Mouse (Mus musculus) left cerebral cortex, postnatal 4 days (tissue): ENCODE measurements at regions not wholly inside any gene's neighbourhood (a gene's known extent, or its start where the extent isn't known, plus 50 kb on each side); places are given as distances from the start of the nearest gene placed in this dataset.

ENCODE experiments used
- DNase-seq: peaks from one replicate; pipeline ENCODE4 v3.0.0-alpha.2; 2022
- intact Hi-C: fragments of 180-260 bp; cut with DNase I; formaldehyde crosslinking; loops from one replicate; pipeline ENCODE4 v1.15.1; 2025

- intact Hi-C loops, result no loop called here
- no peak for DNase-seq
Measured at GRCm38 (mm10) chr13:80946034-80946433, 62.9 kb downstream of the Arrdc3 start.

GRCm38 (mm10) chr13:80947705-80948104 is 64.5 kb downstream of the Arrdc3 start:
- DNase-seq, result no peak
- intact Hi-C loops, result no loop called here

- DNase-seq, result no peak
- intact Hi-C loops, result no loop called here
Measured at GRCm38 (mm10) chr13:80949133-80949697, 66.0 kb downstream of the Arrdc3 start.

- no peak for DNase-seq
- intact Hi-C loops, result no loop called here
Measured at GRCm38 (mm10) chr13:80950239-80950638, 67.1 kb downstream of the Arrdc3 start.

- intact Hi-C loops, result no loop called here
- DNase-seq, result no peak
Measured at GRCm38 (mm10) chr13:80950803-80951202, 67.6 kb downstream of the Arrdc3 start.

- no peak for DNase-seq
- intact Hi-C loops, result no loop called here
Measured at GRCm38 (mm10) chr13:80951327-80951726, 68.1 kb downstream of the Arrdc3 start.

- DNase-seq, result no peak
- intact Hi-C loops, result no loop called here
Measured at GRCm38 (mm10) chr13:80952851-80953250, 69.7 kb downstream of the Arrdc3 start.

GRCm38 (mm10) chr13:80954059-80954645 is 71.0 kb downstream of the Arrdc3 start:
- DNase-seq, result no peak
- intact Hi-C loops, result no loop called here

GRCm38 (mm10) chr13:80956966-80957365 is 73.8 kb downstream of the Arrdc3 start:
- intact Hi-C loops, result no loop called here
- no peak for DNase-seq

- intact Hi-C loops, result no loop called here
- DNase-seq, result no peak
Measured at GRCm38 (mm10) chr13:80957419-80958139, 74.4 kb downstream of the Arrdc3 start.

- intact Hi-C loops, result loop anchor here (10.0 kb wide), 1 partner anchor 65 kb away; no protein-coding TSS in a partner anchor
- DNase-seq, result no peak
Measured at GRCm38 (mm10) chr13:80959763-80960162, 76.6 kb downstream of the Arrdc3 start.

- intact Hi-C loops, result loop anchor here (10.0 kb wide), 1 partner anchor 67 kb away; no protein-coding TSS in a partner anchor
- DNase-seq, result no peak
Measured at GRCm38 (mm10) chr13:80961985-80962617, 78.9 kb downstream of the Arrdc3 start.

- peak; percentile 73 for DNase-seq
- intact Hi-C loops, result loop anchor here (10.0 kb wide), 1 partner anchor 68 kb away; no protein-coding TSS in a partner anchor
Measured at GRCm38 (mm10) chr13:80962789-80963590, 79.8 kb downstream of the Arrdc3 start.

- intact Hi-C loops, result loop anchor here (10.0 kb wide), 1 partner anchor 69 kb away; no protein-coding TSS in a partner anchor
- DNase-seq, result no peak
Measured at GRCm38 (mm10) chr13:80963591-80963940, 80.4 kb downstream of the Arrdc3 start.

GRCm38 (mm10) chr13:80971664-80972063 is 88.5 kb downstream of the Arrdc3 start:
- intact Hi-C loops, result no loop called here

GRCm38 (mm10) chr13:80974424-80974823 is 91.2 kb downstream of the Arrdc3 start:
- DNase-seq, result no peak
- intact Hi-C loops, result no loop called here

More at GRCm38 (mm10) chr13:80971664-80972063, 88.5 kb downstream of the Arrdc3 start:
- no peak for DNase-seq

- no peak for DNase-seq
Measured at GRCm38 (mm10) chr13:80977266-80977665, 94.1 kb downstream of the Arrdc3 start.

GRCm38 (mm10) chr13:80981201-80981600 is 98.0 kb downstream of the Arrdc3 start:
- no peak for DNase-seq
- intact Hi-C loops, result no loop called here

More at GRCm38 (mm10) chr13:80977266-80977665, 94.1 kb downstream of the Arrdc3 start:
- intact Hi-C loops, result no loop called here

GRCm38 (mm10) chr13:80986657-80987056 is 103.5 kb downstream of the Arrdc3 start:
- intact Hi-C loops, result no loop called here
- DNase-seq, result no peak

GRCm38 (mm10) chr13:80989756-80990155 is 106.6 kb downstream of the Arrdc3 start:
- intact Hi-C loops, result no loop called here

GRCm38 (mm10) chr13:80992342-80992741 is 109.2 kb downstream of the Arrdc3 start:
- intact Hi-C loops, result no loop called here
- no peak for DNase-seq

More at GRCm38 (mm10) chr13:80989756-80990155, 106.6 kb downstream of the Arrdc3 start:
- DNase-seq, result no peak
